Mouse (Mus musculus) layer of hippocampus, adult 2 months (tissue): ENCODE results near the gene Cul9. TPM values are rescaled to one million over a fixed set of nuclear protein-coding genes. Genes with fewer than 3 reads are reported as not detected.
"Not testable (repeated sequence)": the region's sequence is repeated elsewhere in the genome, so short reads cannot be mapped to it uniquely, and the experiment has no call there.

Experiments
- DNase-seq, 2 experiments: peaks; one replicate each; pipeline ENCODE4 v3.0.0; 2022; ENCODE audit warnings: low spot score in 2 of 2
- H3K27ac ChIP-seq: fragments of 200-600 bp; 2 replicates; pipeline ENCODE4 v1.8.1; 2022
- H3K4me3 ChIP-seq: fragments of 200-600 bp; 2 replicates; pipeline ENCODE4 v1.8.1; 2022; ENCODE audit warnings: mild to moderate bottlenecking
- CTCF ChIP-seq: fragments of 200-600 bp; conservative IDR thresholded peaks from 2 replicates; pipeline ENCODE4 v1.8.1; 2022; ENCODE audit warnings: antibody characterized with exemption, mild to moderate bottlenecking, moderate library complexity
- total RNA-seq, 2 experiments: library from RNA; stranded (reverse); gene quantifications; 2 replicates each; pipeline ENCODE4 v1.2.3; 2021

Gene Cul9
- total RNA-seq, 2 experiments from 2014 or later: 66.1 to 68.4 TPM

DNA sequence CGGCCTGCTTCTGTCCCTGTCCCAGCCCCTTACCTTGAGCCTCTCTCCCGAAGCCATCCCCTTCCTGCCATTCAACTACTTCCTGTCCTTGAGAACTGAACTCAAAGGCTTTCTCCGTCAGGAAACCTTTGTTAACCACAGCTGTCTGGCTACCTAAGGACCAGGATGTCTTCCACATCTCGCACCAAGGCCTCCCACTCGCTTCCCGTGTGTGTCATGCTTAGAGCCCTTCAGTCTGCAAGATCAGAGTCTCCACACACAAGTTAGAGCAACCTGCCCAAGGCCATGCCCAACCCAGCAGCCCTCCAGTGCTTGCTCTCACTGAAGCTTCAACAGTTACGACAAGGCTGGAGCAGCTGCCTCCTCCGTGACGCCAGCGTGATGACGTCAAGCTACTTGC lies 24.8 kb upstream of the Cul9 start:
- no peak for TF ChIP-seq CTCF
- H3K4me3 ChIP-seq: no peak overlapping the region
- no peak for DNase-seq
- H3K27ac ChIP-seq: no peak overlapping the region

DNA sequence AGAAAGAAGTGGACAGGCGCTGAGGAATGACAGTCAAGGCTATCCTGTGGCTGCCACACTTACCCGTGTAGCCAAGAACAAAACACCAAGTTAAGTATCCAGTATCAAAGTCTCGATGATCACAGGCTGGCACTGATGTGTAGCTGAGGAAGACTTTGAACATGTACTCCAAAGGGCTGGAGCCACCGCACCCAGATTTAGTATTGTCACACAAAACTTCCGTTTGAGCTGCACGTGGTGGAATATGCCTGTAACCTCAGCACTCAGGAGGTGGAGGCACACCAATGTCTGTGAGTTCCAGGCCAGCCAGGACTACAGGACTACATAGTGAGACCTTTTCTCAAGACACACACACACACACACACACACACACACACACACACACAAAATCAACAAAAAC lies 13.0 kb upstream of the Cul9 start:
- H3K27ac ChIP-seq: no peak overlapping the region
- no peak for DNase-seq
- no peak for TF ChIP-seq CTCF
- H3K4me3 ChIP-seq: no peak overlapping the region

DNA sequence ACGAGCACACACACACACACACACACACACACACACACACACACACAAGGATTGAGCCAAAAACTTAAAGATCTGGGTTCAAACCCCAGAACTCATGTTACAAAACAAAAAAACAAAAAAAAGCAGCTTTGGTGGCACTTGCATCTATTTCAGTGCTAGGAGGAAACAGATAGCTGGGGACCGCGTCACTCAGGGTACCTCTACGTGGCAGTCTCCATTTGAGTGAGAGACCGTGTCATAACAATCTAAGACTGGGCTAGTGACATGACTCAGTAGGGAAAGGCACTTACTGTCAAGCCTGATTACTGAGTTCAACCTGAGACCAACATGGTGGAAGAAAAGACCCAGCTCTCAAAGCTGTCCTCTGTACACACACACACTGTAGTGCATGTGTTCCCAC lies 12.0 kb upstream of the Cul9 start:
- Histone ChIP-seq H3K27ac (no peak overlapping the region), H3K4me3 (no peak overlapping the region)
- TF ChIP-seq CTCF: no peak
- no peak for DNase-seq

DNA sequence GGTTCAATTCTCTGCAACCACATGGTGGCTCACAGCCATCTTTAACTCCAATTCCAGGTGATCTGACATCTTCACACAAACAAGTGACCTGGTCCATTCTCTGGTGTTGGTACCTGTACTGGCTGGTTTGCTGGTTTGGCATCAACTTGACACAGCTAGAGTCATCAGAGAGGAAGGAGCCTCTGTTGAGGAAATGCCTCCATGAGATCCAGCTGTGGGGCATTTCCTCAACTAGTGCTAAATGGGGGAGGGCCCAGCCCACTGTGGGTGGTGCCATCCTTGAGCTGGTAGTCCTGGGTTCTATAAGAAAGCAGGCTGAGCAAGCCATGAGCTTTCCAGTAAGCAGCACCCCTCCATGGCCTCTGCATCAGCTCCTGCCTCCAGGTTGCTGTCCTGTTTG lies 11.1 kb upstream of the Cul9 start:
- DNase-seq, H3K4me3 ChIP-seq, H3K27ac ChIP-seq: not testable (repeated sequence)

DNA sequence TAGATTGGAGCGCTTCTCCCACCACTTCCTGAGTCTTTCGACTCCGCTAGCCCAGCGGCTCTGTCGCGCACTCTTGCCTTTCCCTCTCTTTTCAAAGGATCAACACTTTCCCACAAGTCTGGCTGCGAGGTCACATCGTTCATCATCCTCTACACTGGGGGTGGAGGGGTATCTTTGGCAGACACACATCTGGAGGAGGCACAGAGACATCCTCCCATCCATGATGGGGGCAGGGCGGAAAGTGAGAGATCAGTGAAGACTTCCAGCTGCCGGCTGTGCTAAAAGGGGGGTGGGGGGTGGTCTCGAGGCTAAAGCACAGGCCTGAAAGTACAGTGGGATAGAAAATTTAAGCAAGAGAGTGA lies 10.4 kb upstream of the Cul9 start:
- Histone ChIP-seq H3K4me3 (peak overlapping the region; percentile 90), H3K27ac (peak overlapping the region; percentile 69)
- DNase-seq: no peak
- TF ChIP-seq CTCF: no peak

DNA sequence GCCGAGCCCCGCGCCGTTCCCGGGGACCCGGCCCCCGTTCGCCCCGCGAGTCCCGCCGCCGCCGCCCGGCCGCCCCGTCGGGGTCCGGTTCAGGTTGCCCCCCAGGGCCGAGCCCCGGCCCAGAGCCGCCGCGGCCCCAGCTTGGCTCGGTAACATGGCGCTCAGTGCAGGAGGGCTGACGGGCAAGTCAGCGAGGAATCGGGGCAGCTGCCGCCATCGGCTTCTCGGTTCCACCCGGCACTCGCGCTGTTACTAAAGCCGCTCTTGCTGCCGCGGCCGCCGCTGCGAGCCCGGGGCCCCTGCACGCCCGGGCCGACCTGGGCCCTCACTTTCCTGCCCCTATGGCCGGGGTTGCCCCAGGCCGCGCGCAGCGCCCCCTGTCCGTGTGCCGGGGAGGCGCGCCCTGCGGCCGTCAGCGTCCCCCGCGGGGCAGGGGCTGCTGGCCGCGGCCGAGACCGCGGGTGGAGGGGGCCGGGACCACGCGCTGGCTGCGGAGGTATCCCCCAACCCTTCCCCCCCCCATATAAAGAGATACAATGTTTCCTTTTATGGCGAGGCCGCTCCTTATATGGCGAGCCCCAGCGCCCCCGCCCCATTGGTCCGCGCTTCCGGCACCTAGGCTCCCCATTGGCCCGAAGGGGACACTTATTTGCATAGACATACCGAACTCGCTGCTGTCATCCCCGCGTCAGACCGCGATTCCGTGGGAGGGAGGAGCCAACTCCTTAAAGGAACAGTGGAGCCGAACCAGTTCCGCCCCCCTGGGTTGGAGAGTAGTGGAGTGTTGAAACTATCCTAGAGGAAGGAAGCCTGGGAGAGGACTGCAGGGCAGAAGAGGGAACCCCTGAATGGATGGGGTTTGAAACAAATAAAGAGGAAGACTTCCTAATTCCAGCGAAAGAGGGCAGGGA lies 9.7 kb upstream of the Cul9 start, which contains the start of gene Srf:
Gene Srf (minus strand): TSS at position 503 of the 911 bp plus-strand sequence.
- H3K27ac ChIP-seq: peak within 1 kb of the TSS; percentile 96
- TF ChIP-seq CTCF: peak; percentile 70
- H3K4me3 ChIP-seq: peak within 1 kb of the TSS; percentile 90
- peak; percentile 96 to 99 for DNase-seq

DNA sequence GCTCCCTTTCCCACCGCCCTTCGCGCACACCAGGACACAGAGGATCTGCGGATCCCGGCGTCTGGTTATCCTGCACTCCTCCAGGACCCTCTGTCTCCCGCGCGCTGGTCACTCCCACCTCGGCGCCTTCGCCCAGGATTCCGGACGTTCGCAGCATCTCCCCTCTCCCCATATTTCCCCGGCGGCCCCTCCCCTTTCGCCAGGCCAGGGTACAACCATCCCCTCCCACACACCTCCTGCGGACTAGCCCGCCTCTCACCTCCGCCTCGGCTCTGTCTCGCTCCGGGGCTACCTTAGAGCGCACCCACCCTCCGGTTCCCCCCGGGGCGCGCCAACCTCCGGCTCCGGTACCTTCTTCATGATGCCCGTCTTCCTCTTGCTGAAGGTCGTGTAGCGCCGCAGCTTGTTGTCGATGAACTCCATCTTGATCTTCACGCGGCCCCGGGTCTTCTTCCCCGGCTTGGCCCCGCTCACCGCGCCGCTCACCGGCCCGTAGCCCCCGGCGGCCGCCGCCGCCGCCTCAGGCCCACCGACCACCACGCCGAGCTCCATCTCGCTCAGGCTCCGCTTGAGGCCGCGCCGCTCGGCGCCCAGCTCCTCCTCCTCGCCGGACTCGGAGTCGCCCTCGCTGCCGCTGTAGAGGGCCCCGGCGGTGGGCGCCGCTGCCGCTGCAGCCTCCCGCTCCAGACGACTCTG lies 8.9 kb upstream of the Cul9 start:
- Histone ChIP-seq H3K27ac (peak overlapping the region; percentile 96), H3K4me3 (peak overlapping the region; percentile 90)
- no peak for TF ChIP-seq CTCF
- no peak for DNase-seq

DNA sequence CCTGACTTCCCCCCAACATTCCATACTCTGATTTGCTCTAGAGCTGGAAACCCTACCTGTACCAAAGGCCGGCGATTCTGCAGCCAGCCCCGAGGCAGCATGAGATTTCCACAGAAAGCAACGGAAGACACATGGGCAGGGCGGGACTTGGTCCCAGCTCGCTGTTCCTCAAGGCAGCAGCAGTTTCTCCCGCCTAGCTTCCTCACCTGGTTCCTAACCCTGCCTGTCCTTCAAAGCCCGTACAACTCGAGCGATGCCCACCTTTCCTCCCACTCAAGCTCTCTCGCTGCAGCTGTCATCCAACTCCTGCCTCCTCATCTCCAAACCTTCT lies 8.4 kb upstream of the Cul9 start:
- DNase-seq: no peak
- peak overlapping the region; percentile 96 for H3K27ac ChIP-seq
- TF ChIP-seq CTCF: no peak
- peak overlapping the region; percentile 90 for H3K4me3 ChIP-seq

DNA sequence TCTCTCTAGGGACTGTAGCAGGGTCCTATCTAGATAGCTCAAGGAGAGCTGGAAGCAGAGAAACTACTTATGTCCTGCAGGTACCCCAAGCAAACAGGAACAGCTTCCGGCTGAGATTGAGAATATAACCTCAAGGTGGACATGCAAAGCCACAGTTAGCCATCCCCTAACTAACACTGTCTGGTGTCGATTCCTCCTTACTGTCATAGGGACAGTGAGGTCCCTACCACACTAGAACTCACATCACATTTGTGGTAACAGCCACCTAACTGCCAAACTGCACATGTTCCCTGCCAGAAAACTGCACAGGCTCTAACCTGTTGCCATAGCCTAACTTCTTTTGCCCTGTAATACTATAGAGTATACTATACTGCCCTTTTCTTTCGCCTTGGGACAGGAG lies 7.7 kb upstream of the Cul9 start:
- DNase-seq: no peak
- TF ChIP-seq CTCF: no peak
- peak overlapping the region; percentile 90 for H3K4me3 ChIP-seq
- H3K27ac ChIP-seq: peak overlapping the region; percentile 96

DNA sequence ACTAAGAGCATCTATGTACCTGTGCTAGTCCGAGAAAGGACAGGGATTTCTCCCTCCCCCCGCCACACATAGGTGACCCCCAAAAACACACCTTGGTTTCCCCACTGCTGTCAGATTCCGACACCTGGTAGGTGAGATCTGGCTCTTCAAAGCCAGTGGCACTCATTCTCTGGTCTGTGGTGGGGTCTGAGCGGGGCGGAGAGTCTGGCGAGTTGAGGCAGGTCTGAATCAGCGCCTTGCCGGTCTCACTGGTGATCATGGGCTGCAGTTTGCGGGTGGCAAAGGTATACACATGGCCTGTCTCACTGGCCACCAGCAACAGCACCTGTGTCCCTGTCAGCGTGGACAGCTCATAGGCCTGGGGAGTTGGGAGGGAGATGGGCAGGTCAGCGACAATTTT lies 7.3 kb upstream of the Cul9 start:
- TF ChIP-seq CTCF: no peak
- DNase-seq: no peak
- peak overlapping the region; percentile 96 for H3K27ac ChIP-seq
- peak overlapping the region; percentile 90 for H3K4me3 ChIP-seq

DNA sequence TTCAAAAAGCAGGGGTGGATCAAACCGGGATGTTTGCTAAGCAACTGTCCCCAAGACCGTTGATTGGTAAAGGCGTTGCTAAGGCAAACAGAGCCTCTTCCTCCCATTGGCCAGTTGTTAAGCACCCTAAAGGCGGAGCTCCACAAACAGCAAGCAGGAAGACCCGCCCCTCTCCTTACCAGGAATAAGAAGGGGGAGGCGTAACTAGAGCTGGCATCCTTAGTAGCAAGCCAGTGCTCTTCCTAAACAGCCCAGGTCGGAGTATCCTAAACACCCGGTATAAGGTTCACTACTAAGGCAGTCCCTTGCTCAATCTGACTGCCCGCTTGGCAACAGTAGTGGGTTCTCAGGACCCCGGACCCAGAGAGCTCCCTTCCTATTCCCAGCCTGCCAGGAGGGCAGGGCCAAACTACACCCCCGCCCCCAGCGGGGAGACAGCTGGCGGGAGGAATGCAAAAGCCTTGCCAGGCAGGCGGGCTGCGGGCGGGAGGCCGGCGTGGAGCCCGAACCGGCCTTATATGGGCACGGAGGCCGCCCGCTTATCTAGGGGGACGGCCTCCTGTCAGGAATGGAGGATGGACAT lies 6.7 kb upstream of the Cul9 start:
- DNase-seq: peak; percentile 93 to 95
- Histone ChIP-seq H3K4me3 (peak overlapping the region; percentile 90), H3K27ac (peak overlapping the region; percentile 96)
- no peak for TF ChIP-seq CTCF

DNA sequence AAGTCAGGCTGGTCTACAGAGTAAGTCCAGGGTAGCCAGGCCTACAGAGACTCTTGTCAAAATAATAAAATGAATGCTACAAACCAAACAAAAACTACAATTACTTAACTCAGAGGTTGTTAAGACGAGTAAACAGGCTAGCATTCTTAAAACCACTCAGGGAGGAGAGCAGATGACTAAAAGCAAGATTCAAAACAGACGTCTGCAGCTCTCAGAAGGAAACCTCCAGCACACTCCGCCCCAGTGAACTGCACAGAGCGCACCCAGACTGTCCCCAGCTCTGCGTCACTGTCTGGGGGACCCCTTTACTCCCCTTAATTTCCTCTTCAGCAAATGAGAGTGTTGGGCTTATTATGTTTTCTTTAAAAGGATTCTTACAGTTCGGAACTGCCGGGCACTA lies 6.0 kb upstream of the Cul9 start:
- Histone ChIP-seq H3K4me3 (peak overlapping the region; percentile 90), H3K27ac (peak overlapping the region; percentile 46; the same call in 1 of the 2 replicates)
- TF ChIP-seq CTCF: no peak
- no peak for DNase-seq

DNA sequence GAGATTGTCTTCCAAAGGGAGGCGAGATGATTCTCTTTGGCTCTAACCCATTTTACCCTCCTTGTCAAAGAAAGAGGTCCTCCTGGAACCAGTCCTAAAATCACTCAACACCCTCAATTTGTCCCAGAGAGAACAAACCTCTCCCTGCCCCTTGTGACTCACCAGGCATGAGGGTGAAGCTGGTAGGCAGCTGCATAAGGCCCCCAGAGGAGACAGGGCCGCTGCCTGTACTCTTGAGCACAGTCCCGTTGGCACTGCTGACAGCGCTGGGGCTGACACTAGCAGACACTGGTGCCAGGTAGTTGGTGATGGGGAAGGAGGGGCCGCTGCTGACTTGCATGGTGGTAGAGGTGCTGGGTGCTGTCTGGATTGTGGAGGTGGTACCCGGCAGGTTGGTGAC lies 5.2 kb upstream of the Cul9 start:
- TF ChIP-seq CTCF: no peak
- no peak overlapping the region for H3K4me3 ChIP-seq
- H3K27ac ChIP-seq: peak overlapping the region; percentile 46; the same call in 1 of the 2 replicates
- no peak for DNase-seq
